Mouse (Mus musculus) Patski (cell line): ENCODE measurements around the gene Msi1. TPM values are rescaled to one million over a fixed set of nuclear protein-coding genes. Genes with fewer than 3 reads are reported as not detected.
"Not testable (repeated sequence)": the region's sequence is repeated elsewhere in the genome, so short reads cannot be mapped to it uniquely, and the experiment has no call there.

Source experiments
- ATAC-seq: fragments of 100-300 bp; one replicate; pipeline ENCODE4 v1.8.0; 2021
- CTCF ChIA-PET: fragments of 350-600 bp; sonication (Branson Sonifier 250); formaldehyde crosslinking; loops from one replicate; lab custom pipeline; 2022; ENCODE audit warnings: inconsistent platforms; lab: Charles Lee
- POLR2A ChIA-PET: fragments of 350-600 bp; sonication (Branson Sonifier 250); formaldehyde crosslinking; loops from one replicate; lab custom pipeline; 2022; ENCODE audit warnings: antibody characterized with exemption, inconsistent platforms; lab: Charles Lee
- DNase-seq: peaks from one replicate; pipeline ENCODE4 v3.0.0-alpha.2; 2011; ENCODE audit warnings: low read depth, low spot score
- H3K27me3 ChIP-seq: fragments of 371-371 bp; one replicate; pipeline ENCODE4 v1.5.1; 2021
- CTCF ChIP-seq: fragments of 100-300 bp; IDR thresholded peaks from one replicate; pipeline ENCODE4 v1.5.1; 2021
- in situ Hi-C: fragments of 300-500 bp; cut with MboI; formaldehyde crosslinking; loops from 3 replicates; pipeline ENCODE4 v1.11.1; 2018; ENCODE audit warnings: low pct_unique_long_range_greater_than_20kb, mixed read lengths
- polyA plus RNA-seq: library from polyadenylated mRNA; unstranded; gene quantifications from one replicate; pipeline ENCODE4 v1.2.3, GENCODE M21; 2021

The Msi1 gene
- polyA plus RNA-seq, 1 experiment from 2014 or later, result 22.2 TPM

DNA sequence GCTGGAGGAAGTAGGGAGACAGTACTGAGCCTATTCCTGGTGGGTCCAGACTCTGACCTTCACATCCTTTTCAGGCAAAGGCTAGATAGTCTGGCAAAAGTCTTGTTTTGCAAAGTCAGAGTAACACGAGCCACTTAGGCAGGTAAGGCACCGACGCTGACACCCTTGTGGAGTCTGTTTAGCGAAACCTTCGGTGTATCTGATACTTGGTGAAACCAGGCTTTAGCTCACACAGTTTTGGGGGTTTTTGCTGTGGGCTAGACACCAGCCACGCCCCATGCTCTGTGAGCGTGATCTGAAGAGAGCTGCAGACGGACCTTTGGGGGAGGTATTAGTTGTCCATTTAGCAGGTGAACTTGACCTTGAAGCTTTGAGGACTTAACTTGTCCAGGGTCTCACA, 3.8 kb downstream of the Msi1 start:
- CTCF ChIA-PET, result no interaction called here

DNA sequence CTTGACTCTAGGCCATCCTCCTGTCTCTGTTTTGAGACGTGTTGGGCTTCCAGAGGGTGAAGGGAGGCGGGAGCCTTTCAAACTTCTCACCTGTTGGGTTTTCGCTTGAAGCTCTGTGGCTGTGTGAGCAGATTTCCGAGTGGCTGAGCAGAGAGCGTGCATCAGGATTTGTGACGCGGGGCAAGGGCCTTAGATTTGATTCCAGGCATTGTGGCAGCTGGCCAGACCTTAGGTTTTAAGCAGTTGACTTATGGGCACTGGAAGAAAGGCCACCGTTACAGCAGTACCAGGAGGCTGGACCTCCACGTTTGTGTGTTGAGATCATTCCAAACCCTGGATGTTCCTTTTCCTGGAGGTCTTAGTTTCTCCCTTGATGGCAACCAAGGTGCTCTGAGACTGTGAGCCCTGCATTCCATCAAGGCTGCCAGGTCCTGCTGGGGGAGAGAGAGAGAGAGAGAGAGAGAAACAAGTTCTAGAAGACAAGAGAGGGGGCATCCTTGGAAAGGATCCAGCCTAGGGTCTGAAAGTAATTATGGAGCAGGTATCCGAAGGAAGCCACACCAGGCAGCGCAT, 5.0 kb downstream of the Msi1 start:
- no peak for TF ChIP-seq CTCF
- in situ Hi-C loops, result no loop called here
- CTCF ChIA-PET, result no interaction called here

More for the DNA sequence above, 3.8 kb downstream of the Msi1 start:
- H3K27me3 ChIP-seq, result peaks cover 4% of the 10 kb centered on the region
- no peak for ATAC-seq
- TF ChIP-seq CTCF, result no peak
- POLR2A ChIA-PET, result interaction anchor here (0.6 kb wide), 2 partner anchors 72 to 233 kb away, joined by 3 read pairs; no protein-coding TSS in a partner anchor
- no peak for DNase-seq
- in situ Hi-C loops, result no loop called here

DNA sequence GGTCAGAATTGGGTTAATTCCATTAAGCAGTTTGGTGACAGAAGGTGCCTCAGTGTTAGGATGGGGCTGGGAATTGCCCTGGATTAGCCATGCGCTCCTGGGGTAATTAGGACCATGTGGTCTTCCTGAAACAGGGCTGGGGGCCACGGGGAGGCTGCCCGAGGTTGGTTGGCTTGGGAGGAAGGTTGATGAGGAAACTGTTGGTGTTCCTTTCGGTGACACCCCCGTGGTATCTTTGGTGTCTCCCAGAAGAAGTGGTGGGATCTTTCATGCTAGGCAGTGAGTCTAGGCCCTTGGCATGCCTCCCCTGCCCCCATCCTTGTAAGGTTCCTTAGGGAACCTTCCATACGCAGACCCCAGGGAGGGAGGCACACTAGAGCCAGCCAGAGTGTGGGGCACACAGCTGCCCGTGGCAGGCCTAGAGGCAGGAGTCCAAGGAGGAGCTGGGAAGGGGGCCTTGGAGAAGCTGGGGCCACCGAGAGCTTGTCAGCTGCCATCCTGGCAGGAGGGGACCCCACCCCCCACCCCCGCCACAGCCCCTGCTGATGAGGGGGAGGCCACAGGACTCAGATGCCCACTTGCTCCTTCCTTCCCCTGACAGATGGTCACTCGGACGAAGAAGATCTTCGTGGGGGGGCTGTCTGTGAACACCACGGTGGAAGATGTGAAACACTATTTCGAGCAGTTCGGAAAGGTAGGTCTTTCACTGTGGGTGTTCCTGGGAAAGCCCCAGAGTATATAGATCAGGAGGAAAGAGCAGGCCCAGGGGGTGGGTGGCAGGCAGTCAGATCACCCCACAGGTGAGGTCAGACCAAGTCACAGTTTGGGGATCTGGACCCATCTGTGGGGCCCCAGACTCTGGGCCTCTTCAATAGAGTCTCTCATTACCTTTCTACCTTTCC, 5.7 kb downstream of the Msi1 start:
- no peaks in the 10 kb centered on the region for H3K27me3 ChIP-seq
- in situ Hi-C loops, result no loop called here
- ATAC-seq (no peak), DNase-seq (no peak)
- no peak for TF ChIP-seq CTCF
- CTCF ChIA-PET, result no interaction called here
- POLR2A ChIA-PET, result no interaction called here

More for the DNA sequence above, 5.0 kb downstream of the Msi1 start:
- DNase-seq, result no peak
- H3K27me3 ChIP-seq, result no peaks in the 10 kb centered on the region
- ATAC-seq, result no peak
- POLR2A ChIA-PET, result no interaction called here

DNA sequence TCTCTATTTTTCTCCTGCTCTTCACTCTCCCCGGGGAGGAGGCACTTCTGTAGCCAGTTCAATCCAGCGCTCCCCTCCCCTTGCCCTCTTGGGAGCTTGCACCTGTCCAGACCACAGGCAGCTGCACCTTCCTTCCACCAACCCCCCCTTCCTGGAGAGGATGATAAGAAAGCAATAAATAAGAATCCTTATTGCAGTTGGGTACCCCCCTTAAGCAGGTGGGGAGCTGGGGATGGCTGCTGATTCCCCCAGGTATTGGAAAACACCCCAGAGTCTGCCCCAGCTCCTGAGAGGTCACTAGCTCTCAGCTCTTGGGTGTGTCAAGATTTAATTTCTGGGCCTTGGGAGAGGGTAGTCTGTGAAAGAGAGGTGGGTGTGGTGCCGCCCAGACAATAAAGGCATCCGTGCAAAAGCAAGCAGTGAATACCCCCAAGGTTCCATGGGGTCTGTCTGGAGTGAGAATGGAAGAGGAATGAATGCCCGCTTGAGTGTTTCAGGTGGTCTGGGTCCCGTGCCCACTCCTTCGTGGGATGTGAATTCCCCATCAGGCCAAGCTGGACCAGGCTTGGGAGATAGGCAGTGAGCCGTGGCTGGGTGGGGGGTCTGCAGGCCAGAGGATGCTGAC, 6.5 kb downstream of the Msi1 start:
- DNase-seq (no peak), ATAC-seq (no peak)
- in situ Hi-C loops, result no loop called here
- TF ChIP-seq CTCF, result no peak
- H3K27me3 ChIP-seq, result no peaks in the 10 kb centered on the region
- ChIA-PET CTCF (no interaction called here), POLR2A (interaction anchor here (0.6 kb wide), 1 partner anchor 130 kb away, joined by 4 read pairs; no protein-coding TSS in a partner anchor)

DNA sequence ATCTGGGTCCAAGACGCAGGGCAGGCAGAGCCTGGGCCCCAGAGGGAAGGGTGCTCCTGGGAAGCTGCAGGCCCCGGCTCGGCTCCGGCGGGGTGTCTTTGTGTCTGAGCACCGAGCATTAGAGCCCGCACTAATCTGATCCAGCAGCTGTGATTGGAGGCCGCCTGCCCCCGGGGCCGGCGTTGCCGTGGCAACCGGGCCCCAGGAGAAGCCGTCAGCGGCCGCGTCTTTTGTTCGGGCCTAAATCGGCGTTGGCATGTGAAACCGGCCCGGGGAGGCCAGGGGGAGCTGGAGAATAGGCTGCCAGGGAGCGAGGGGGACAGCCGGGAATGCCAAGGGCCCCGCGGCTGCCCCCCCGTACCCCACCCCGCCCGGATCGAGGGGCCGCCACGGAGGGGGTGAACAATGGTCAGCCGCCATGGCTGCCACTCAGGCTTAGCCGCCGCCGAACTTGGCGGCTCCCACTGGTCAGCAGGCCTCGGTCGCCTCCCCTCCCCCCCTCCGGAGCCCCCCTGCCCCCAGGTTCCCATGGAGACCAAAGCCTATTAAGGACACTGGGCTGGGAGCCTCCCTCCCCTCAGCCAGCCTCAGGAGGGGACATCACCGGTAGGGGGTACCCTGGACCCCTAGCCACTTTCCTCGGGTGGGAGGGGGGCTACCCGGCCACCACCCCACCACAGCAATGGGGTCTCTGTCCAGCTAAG, 7.2 kb downstream of the Msi1 start:
- DNase-seq, result no peak
- POLR2A ChIA-PET, result interaction anchor here (0.6 kb wide), 1 partner anchor 129 kb away, joined by 4 read pairs; no protein-coding TSS in a partner anchor
- in situ Hi-C loops, result no loop called here
- CTCF ChIA-PET, result no interaction called here
- TF ChIP-seq CTCF, result no peak
- no peaks in the 10 kb centered on the region for H3K27me3 ChIP-seq
- ATAC-seq, result no peak

DNA sequence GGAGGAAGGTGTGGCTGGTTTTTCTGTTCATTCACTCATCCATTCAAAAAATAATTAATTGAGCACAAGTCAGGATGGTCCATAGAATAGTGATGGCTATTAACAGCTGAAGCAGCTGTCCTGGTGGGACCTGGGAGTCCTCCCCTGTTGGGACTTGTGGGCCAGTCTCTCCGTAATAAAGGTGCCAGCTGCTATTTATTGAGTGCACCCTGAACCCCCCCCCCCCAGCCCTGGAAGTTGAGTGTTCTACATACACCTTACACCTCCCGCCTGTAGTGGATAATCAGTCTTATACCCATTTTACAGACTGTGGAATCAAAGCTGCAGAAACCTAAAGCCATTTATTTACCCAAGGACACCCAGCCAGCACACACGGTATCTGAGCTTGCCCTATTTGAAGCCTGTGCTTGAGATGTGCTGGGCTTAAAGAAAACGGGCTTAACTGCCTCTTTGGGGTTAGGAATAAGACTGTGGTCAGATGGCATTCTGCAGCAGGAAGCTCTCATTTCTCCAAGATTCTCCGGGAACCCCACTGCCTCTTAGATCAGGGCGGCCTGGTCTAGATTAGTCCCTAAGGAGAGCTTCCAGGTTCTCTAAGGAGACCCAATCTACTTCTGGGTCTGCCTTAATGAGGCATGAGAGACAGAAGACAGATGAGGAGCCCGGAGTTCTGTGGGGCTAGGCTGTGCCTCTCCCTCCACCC, 8.0 kb downstream of the Msi1 start:
- ChIA-PET POLR2A (interaction anchor here (0.6 kb wide), 1 partner anchor 137 kb away, joined by 3 read pairs; no protein-coding TSS in a partner anchor), CTCF (no interaction called here)
- DNase-seq, result no peak
- no peak for TF ChIP-seq CTCF
- no peak for ATAC-seq
- in situ Hi-C loops, result no loop called here
- H3K27me3 ChIP-seq, result no peaks in the 10 kb centered on the region

DNA sequence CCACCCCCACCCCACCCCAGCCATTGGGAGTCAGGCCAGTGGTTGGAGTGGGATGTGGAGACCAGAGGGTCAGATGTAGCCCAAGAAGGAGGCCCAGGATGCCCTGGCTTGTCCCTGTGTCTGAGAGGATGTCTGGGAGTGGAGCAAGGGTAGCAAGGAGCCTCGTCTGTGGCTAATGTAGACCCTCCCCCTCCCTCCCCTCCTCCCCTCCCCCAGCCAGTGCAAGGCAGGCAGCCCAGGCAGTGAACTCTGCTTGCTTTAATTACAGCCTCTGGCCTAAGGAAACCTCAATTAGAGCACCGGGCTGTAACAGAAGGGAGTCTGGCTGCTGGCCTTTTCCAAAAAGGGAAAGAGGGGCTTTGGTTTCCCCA, 8.5 kb downstream of the Msi1 start:
- no peak for TF ChIP-seq CTCF
- ChIA-PET CTCF (no interaction called here), POLR2A (interaction anchor here (0.6 kb wide), 1 partner anchor 138 kb away, joined by 3 read pairs; no protein-coding TSS in a partner anchor)
- in situ Hi-C loops, result no loop called here
- DNase-seq, result no peak
- H3K27me3 ChIP-seq, result no peaks in the 10 kb centered on the region
- ATAC-seq, result no peak

DNA sequence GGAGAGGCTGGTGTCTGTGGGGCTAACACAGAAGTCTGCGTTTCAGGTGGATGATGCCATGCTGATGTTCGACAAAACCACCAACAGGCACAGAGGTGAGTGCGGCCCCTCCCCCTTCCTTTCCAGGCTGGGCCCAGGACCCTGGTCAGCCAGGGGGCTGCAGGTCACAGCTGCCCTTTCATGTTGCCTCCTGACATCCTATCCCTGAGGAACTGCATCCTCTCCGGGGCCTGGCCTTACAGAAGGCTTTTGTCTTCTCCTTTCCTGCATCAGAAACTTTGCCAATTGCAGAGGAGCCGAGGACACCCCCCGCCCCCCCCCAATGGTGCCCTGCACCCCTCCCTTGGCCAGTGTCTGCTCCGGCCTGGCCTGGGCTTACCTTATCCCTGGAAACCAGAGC, 9.3 kb downstream of the Msi1 start:
- TF ChIP-seq CTCF, result no peak
- ATAC-seq, result no peak
- H3K27me3 ChIP-seq, result no peaks in the 10 kb centered on the region
- ChIA-PET CTCF (no interaction called here), POLR2A (no interaction called here)
- in situ Hi-C loops, result no loop called here
- no peak for DNase-seq

DNA sequence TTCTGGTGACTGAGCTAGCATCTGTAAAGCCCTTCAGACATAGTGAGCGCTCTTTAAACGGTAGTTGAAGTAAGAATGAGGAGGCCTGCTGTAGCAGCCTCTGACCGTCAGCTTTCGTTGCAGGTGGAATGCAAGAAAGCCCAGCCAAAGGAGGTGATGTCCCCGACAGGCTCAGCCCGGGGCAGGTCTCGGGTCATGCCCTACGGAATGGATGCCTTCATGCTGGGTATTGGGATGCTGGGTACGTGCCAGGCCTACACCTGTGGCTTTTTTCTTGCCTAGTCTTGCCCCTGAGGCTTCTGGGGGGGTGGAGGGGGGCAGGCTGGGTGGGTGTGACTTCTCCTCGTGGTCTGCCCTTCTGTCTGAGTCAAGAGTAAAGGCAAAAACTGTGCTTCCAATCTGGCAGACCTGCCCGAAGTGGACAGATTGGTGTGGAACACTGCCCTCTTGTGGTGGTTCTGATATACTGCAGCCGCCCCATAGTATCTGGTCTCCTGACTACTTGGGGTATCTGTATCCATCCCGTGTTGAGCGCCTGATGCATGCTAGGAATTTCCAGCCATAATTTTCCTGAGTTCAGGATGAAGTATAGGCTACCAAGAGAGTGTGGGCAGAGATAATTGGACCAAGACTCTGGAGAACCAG, 11.9 kb downstream of the Msi1 start:
- TF ChIP-seq CTCF, result no peak
- DNase-seq, result peak; percentile 25
- POLR2A ChIA-PET, result interaction anchor here (0.5 to 0.7 kb wide), 2 partner anchors 90 to 96 kb away, joined by 3 to 4 read pairs; no protein-coding TSS in a partner anchor

DNA sequence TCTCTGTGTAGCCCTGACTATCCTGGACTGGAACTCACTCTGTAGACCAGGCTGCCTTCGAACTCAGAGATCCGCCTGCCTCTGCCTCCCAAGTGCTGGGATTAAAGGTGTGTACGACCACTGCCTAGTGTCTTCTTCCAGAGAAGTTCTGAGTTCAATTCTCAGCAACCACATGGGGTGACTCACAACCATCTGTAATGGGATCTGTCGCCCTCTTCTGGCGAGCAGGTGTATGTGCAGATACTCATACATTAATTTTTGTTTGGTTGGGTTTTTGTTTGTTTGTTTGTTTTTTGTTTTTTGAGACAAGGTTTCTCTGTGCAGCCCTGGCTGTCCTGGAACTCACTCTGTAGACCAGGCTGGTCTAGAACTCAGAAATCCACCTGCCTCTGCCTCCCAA, 13.3 kb downstream of the Msi1 start:
- ATAC-seq, POLR2A ChIA-PET: not testable (repeated sequence)

More for the DNA sequence above, 11.9 kb downstream of the Msi1 start:
- peak; percentile 32 for ATAC-seq
- in situ Hi-C loops, result loop anchor here (5.0 kb wide), 1 partner anchor 84 kb away; no protein-coding TSS in a partner anchor
- CTCF ChIA-PET, result interaction anchor here (0.8 to 1.3 kb wide), 9 partner anchors 9 to 121 kb away, joined by 3 to 6 read pairs (median 4); no protein-coding TSS in a partner anchor
- H3K27me3 ChIP-seq, result no peaks in the 10 kb centered on the region

More for the DNA sequence above, 13.3 kb downstream of the Msi1 start:
- in situ Hi-C loops, result loop anchor here (5.0 kb wide), 1 partner anchor 85 kb away; no protein-coding TSS in a partner anchor
- CTCF ChIA-PET, result interaction anchor here (1.0 kb wide), 1 partner anchor 88 kb away, joined by 5 read pairs; no protein-coding TSS in a partner anchor
- not testable (repeated sequence) for DNase-seq, H3K27me3 ChIP-seq
